Mouse (Mus musculus): ENCODE results near the gene Pttg1.

DNA sequence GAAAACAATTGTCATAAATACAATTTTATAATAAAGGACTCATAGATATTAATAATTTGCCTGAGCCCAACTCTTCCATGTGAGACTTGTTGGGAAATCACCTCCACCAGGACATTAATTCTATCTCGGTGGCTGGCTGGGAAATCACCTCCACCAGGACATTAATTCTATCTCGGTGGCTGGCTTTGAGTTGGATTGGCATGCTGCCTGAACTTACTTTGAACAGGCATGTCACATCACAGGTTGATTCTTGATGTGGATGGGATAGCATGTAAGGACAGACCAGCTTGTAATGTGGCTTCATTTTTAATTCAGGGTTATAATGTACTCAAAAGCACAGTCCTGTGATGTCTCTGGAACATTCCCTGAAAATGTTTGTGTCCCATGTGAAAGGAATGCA is 23.9 kb upstream of the Pttg1 start:
- TF ChIP-seq CTCF (IDR thresholded peaks at IDR 0.05; ENCODE audit: borderline replicate concordance, insufficient read depth, low read depth, low read length) (no peak), POLR2A (IDR thresholded peaks at IDR 0.05; ENCODE audit: borderline replicate concordance, insufficient read depth, low read length) (no peak)

Measured in cerebellum, adult 2 months (tissue).